Mouse (Mus musculus): Measurements from ENCODE around the gene Psmb6.

- TF ChIP-seq ZC3H11A (IDR thresholded peaks at IDR 0.05; ENCODE audit: borderline replicate concordance, low read depth, low read length) (no peak), CHD2 (IDR thresholded peaks at IDR 0.05; ENCODE audit: low read depth, low read length) (no peak), ZNF384 (IDR thresholded peaks at IDR 0.05; ENCODE audit: low read depth, low read length) (no peak), HCFC1 (IDR thresholded peaks at IDR 0.05; ENCODE audit: borderline replicate concordance, insufficient read depth, low read length) (no peak), MAFK (IDR thresholded peaks at IDR 0.05; ENCODE audit: insufficient read depth, low read depth, low read length) (no peak)
These were observed 39.2 kb downstream of the Psmb6 start for GRCm38 (mm10) chr11:70564276-70564873.

All from ES-E14 (cell line).